Mouse (Mus musculus) kidney, postnatal 14 days (tissue): Measurements from ENCODE around the gene Pax4.
A peak's percentile ranks its signal among the peaks of the same experiment; 100 is the strongest.

Experiments used
- DNase-seq: peaks from one replicate; pipeline ENCODE4 v3.0.0; 2022; ENCODE audit warnings: mixed read lengths

Pax4 gene

GRCm38 (mm10) chr6:28449253-28449652 lies at the start of gene Pax4:
Gene Pax4, minus strand, starts transcription at chr6:28449353.
- DNase-seq: no peak

- DNase-seq: peak; percentile 38
Observed at GRCm38 (mm10) chr6:28497837-28498236, 48.7 kb upstream of the Pax4 start.

- DNase-seq: no peak
Observed at GRCm38 (mm10) chr6:28491198-28491597, 42.0 kb upstream of the Pax4 start.

- no peak for DNase-seq
Observed at GRCm38 (mm10) chr6:28490612-28491011, 41.5 kb upstream of the Pax4 start.

GRCm38 (mm10) chr6:28488204-28488851 lies 39.2 kb upstream of the Pax4 start:
- peak; percentile 28 for DNase-seq

- DNase-seq: no peak
Observed at GRCm38 (mm10) chr6:28486905-28487304, 37.8 kb upstream of the Pax4 start.

- DNase-seq: no peak
Observed at GRCm38 (mm10) chr6:28486471-28486870, 37.3 kb upstream of the Pax4 start.

GRCm38 (mm10) chr6:28486008-28486407 lies 36.9 kb upstream of the Pax4 start:
- no peak for DNase-seq

GRCm38 (mm10) chr6:28482711-28483315 lies 33.7 kb upstream of the Pax4 start:
- DNase-seq: no peak

GRCm38 (mm10) chr6:28480752-28481492 lies 31.8 kb upstream of the Pax4 start:
- no peak for DNase-seq

- DNase-seq: peak; percentile 99
Observed at GRCm38 (mm10) chr6:28479865-28480751, 31.0 kb upstream of the Pax4 start.

- DNase-seq: no peak
Observed at GRCm38 (mm10) chr6:28474839-28475238, 25.7 kb upstream of the Pax4 start, which contains the start of gene Snd1. Gene Snd1, plus strand, starts transcription at chr6:28475139.

GRCm38 (mm10) chr6:28474211-28474610 lies 25.1 kb upstream of the Pax4 start:
- DNase-seq: no peak

GRCm38 (mm10) chr6:28471284-28472035 lies 22.3 kb upstream of the Pax4 start:
- no peak for DNase-seq

GRCm38 (mm10) chr6:28470621-28471020 lies 21.5 kb upstream of the Pax4 start:
- no peak for DNase-seq

- no peak for DNase-seq
Observed at GRCm38 (mm10) chr6:28470017-28470602, 21.0 kb upstream of the Pax4 start.

GRCm38 (mm10) chr6:28464630-28465029 lies 15.5 kb upstream of the Pax4 start:
- no peak for DNase-seq

- peak; percentile 76 for DNase-seq
Observed at GRCm38 (mm10) chr6:28460534-28460933, 11.4 kb upstream of the Pax4 start.

GRCm38 (mm10) chr6:28459221-28459668 lies 10.1 kb upstream of the Pax4 start:
- no peak for DNase-seq

GRCm38 (mm10) chr6:28450977-28451376 lies 1.8 kb upstream of the Pax4 start:
- DNase-seq: no peak

- no peak for DNase-seq
Observed at GRCm38 (mm10) chr6:28450481-28450880, 1.3 kb upstream of the Pax4 start.

GRCm38 (mm10) chr6:28447937-28448336 lies 1.2 kb downstream of the Pax4 start:
- no peak for DNase-seq
